Mouse (Mus musculus) midbrain, embryonic 11.5 days (tissue): ENCODE results near the gene Wdr11. TPM values are rescaled to one million over a fixed set of nuclear protein-coding genes. Genes with fewer than 3 reads are reported as not detected.

Experiments
- ATAC-seq: fragments of 200-750 bp; cut with Nextera tagmentation; 2 replicates; pipeline ENCODE4 v1.8.0; 2017; ENCODE audit warnings: moderate TSS enrichment, moderate library complexity; ENCODE audit not compliant: low FRiP score
- DNase-seq: peaks from one replicate; pipeline ENCODE4 v3.0.0; 2015; ENCODE audit warnings: low spot score; ENCODE audit errors: missing footprints
- H3K27ac ChIP-seq: fragments of 300-500 bp; sonication (generic); 2 replicates; pipeline ENCODE4 v1.5.1; 2014; ENCODE audit warnings: low read depth, low read length
- H3K27me3 ChIP-seq: fragments of 300-500 bp; sonication (generic); 2 replicates; pipeline ENCODE4 v1.6.1; 2014; ENCODE audit warnings: mild to moderate bottlenecking, low read length, moderate library complexity, mixed read lengths; ENCODE audit not compliant: control insufficient read depth, insufficient read depth
- H3K36me3 ChIP-seq: fragments of 300-500 bp; sonication (generic); 2 replicates; pipeline ENCODE4 v1.6.1; 2014; ENCODE audit warnings: mild to moderate bottlenecking, low read length, moderate library complexity, mixed read lengths; ENCODE audit not compliant: control insufficient read depth, insufficient read depth
- H3K4me1 ChIP-seq: fragments of 300-500 bp; sonication (generic); 2 replicates; pipeline ENCODE4 v1.6.1; 2014; ENCODE audit warnings: low read length; ENCODE audit not compliant: control insufficient read depth, insufficient read depth
- H3K4me2 ChIP-seq: fragments of 300-500 bp; sonication (generic); 2 replicates; pipeline ENCODE4 v1.6.1; 2014; ENCODE audit warnings: mild to moderate bottlenecking, moderate library complexity
- H3K4me3 ChIP-seq: fragments of 300-500 bp; sonication (generic); 2 replicates; pipeline ENCODE4 v1.5.1; 2014; ENCODE audit warnings: low read depth, low read length
- H3K9ac ChIP-seq: fragments of 300-500 bp; sonication (generic); 2 replicates; pipeline ENCODE4 v1.6.1; 2014; ENCODE audit warnings: low read length
- H3K9me3 ChIP-seq: fragments of 300-500 bp; sonication (generic); 2 replicates; pipeline ENCODE4 v1.6.1; 2016; ENCODE audit warnings: low read length; ENCODE audit not compliant: control insufficient read depth
- WGBS: fragments of 180-500 bp; shearing (Covaris S2); extraction: QIAGEN DNeasy Blood & Tissue Kit; methylation state at CpG from one replicate; pipeline ENCODE4 v1.1.7; 2014; 5-methylcytosine and 5-hydroxymethylcytosine counted together
- polyA plus RNA-seq: library from polyadenylated mRNA; unstranded; fragments of >200 nt; fragmentation: Nextera tagmentation; extraction: Ambion mirVana; gene quantifications from 2 replicates; pipeline ENCODE4 v1.2.1, GENCODE M21; 2014

Gene Wdr11
- polyA plus RNA-seq, 1 experiment from 2014 or later, result 37.6 TPM

- Histone ChIP-seq H3K4me1 (peaks cover 14% of the 10 kb centered on the region), H3K27ac (no peak overlapping the region), H3K36me3 (no peaks in the 10 kb centered on the region)
Measured at GRCm38 (mm10) chr7:129660546-129660945, 68.9 kb downstream of the Wdr11 start.

GRCm38 (mm10) chr7:129662051-129662789, 70.6 kb downstream of the Wdr11 start:
- no peak overlapping the region for H3K9ac ChIP-seq
- no peak overlapping the region for H3K4me3 ChIP-seq
- ATAC-seq (no peak), DNase-seq (no peak)
- 67% methylated on average over 16 of the region's 16 CpGs for WGBS
- H3K9me3 ChIP-seq, result no peaks in the 10 kb centered on the region
- H3K27ac ChIP-seq, result no peak overlapping the region
- H3K27me3 ChIP-seq, result peaks cover 3% of the 10 kb centered on the region; the same call in 1 of the 2 replicates
- H3K36me3 ChIP-seq, result no peaks in the 10 kb centered on the region
- no peak overlapping the region for H3K4me2 ChIP-seq
- peaks cover 11% of the 10 kb centered on the region for H3K4me1 ChIP-seq

More at GRCm38 (mm10) chr7:129660546-129660945, 68.9 kb downstream of the Wdr11 start:
- DNase-seq (no peak), ATAC-seq (no peak)
- H3K4me3 ChIP-seq, result no peak overlapping the region
- H3K9me3 ChIP-seq, result no peaks in the 10 kb centered on the region
- WGBS, result 87% methylated on average over 9 of the region's 9 CpGs
- peaks cover 3% of the 10 kb centered on the region; the same call in 1 of the 2 replicates for H3K27me3 ChIP-seq
- H3K9ac ChIP-seq, result no peak overlapping the region
- no peak overlapping the region for H3K4me2 ChIP-seq

DNA sequence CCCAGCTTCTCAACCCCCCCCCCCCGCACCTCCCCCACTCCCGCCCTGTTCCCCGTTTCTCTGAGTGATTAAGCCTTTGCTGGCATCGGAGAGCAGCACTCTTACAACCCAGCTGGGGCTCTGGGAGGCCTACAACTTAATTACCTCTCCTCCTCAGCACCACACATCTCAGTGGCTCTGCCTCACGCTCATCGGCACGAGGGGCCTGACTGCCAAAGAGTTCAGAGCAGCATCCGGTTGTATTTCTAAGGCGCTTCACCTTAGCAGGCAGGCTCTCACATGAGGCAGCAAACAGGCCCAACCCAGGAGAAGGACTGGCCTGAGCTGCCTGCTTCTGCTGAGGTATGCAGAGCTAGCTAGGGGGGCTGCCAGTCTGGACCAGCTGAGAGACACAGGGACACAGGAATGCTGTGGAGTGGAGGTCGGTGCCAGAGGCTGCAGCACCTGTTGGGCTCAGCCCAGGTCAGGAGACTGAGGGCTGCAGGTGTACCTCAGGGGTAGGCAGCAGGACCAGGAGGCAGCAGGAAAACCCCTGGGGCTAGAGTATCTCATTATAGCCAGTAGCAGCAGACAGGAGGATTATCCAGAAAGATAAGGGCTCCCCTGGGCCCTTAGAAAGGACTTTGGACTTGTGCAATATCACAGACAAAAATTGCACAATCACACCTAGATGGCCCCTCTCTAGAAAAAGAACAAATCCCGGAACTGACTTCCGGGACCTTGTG, 72.3 kb downstream of the Wdr11 start:
- Histone ChIP-seq H3K9ac (no peak overlapping the region), H3K4me3 (no peak overlapping the region), H3K9me3 (no peaks in the 10 kb centered on the region), H3K27ac (no peak overlapping the region), H3K27me3 (peaks cover 3% of the 10 kb centered on the region; the same call in 1 of the 2 replicates), H3K4me2 (no peak overlapping the region), H3K4me1 (peaks cover 9% of the 10 kb centered on the region), H3K36me3 (no peaks in the 10 kb centered on the region)
- WGBS, result 20% methylated on average over 12 of the region's 12 CpGs
- DNase-seq (no peak), ATAC-seq (0 out of 2 replicates have a peak, but pooled peaks have one; percentile 22)

- Histone ChIP-seq H3K4me3 (no peak overlapping the region), H3K9me3 (no peaks in the 10 kb centered on the region), H3K27me3 (peaks cover 3% of the 10 kb centered on the region; the same call in 1 of the 2 replicates), H3K4me2 (no peak overlapping the region), H3K4me1 (peaks cover 9% of the 10 kb centered on the region), H3K36me3 (no peaks in the 10 kb centered on the region), H3K9ac (no peak overlapping the region), H3K27ac (no peak overlapping the region)
- ATAC-seq (no peak), DNase-seq (no peak)
- WGBS, result 81% methylated on average over 3 of the region's 3 CpGs
Measured at GRCm38 (mm10) chr7:129665411-129665810, 73.7 kb downstream of the Wdr11 start.

DNA sequence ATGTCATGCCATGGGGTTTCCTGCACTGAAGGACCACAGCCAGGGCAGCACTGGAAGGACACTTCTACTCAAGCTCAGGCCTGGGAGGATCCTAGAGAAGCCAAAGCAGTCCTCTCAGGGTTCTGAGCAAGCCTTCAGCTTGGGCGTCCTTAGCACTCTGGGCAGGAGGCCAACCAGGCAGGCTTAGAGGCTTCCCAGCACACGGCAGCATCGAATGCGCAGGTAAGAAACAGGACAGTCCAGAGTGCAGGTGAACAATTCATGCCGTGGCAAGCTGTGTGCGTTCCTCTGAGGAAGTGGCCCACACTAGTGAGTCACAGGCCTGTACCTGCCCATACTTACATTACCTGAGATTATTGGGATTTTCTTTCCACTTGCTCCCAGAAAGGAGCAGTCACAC, 74.3 kb downstream of the Wdr11 start:
- Histone ChIP-seq H3K27me3 (peaks cover 3% of the 10 kb centered on the region; the same call in 1 of the 2 replicates), H3K27ac (no peak overlapping the region), H3K4me2 (no peak overlapping the region), H3K4me3 (no peak overlapping the region), H3K9ac (no peak overlapping the region), H3K36me3 (no peaks in the 10 kb centered on the region), H3K9me3 (no peaks in the 10 kb centered on the region), H3K4me1 (peaks cover 9% of the 10 kb centered on the region)
- ATAC-seq (no peak), DNase-seq (no peak)
- 95% methylated on average over 6 of the region's 6 CpGs for WGBS

- 82% methylated on average over 2 of the region's 2 CpGs for whole genome bisulfite sequencing
- H3K9me3 ChIP-seq, result no peaks in the 10 kb centered on the region
- H3K27me3 ChIP-seq, result peaks cover 3% of the 10 kb centered on the region; the same call in 1 of the 2 replicates
- no peak overlapping the region for H3K9ac ChIP-seq
- ATAC-seq (no peak), DNase-seq (no peak)
- H3K4me3 ChIP-seq, result no peak overlapping the region
- H3K4me1 ChIP-seq, result peaks cover 9% of the 10 kb centered on the region
- no peaks in the 10 kb centered on the region for H3K36me3 ChIP-seq
- H3K4me2 ChIP-seq, result no peak overlapping the region
- no peak overlapping the region for H3K27ac ChIP-seq
Measured at GRCm38 (mm10) chr7:129666526-129666925, 74.9 kb downstream of the Wdr11 start.

DNA sequence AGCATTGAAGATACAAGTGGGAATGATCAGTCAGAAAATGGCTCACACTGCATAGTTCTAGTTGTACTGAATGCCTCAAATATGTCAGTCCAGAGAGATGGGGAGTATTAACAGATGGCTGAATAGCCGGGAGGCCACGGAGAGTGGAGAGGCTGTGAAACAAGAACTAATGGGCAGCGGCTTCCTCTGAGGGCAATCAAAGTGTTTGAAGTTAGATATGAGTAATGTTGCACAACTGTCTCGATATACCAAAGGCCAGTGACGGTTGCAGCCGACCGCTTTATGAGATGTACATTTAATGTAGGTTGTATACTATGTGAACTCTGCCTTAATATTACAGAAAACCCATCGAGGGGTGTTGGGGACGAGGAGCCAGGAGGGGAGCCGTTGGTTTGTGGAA, 78.6 kb downstream of the Wdr11 start:
- Histone ChIP-seq H3K4me1 (peaks cover 7% of the 10 kb centered on the region), H3K27me3 (no peaks in the 10 kb centered on the region), H3K9ac (no peak overlapping the region), H3K4me3 (no peak overlapping the region), H3K36me3 (no peaks in the 10 kb centered on the region), H3K27ac (no peak overlapping the region), H3K9me3 (no peaks in the 10 kb centered on the region), H3K4me2 (no peak overlapping the region)
- 94% methylated on average over 10 of the region's 10 CpGs for WGBS
- ATAC-seq (no peak), DNase-seq (no peak)

DNA sequence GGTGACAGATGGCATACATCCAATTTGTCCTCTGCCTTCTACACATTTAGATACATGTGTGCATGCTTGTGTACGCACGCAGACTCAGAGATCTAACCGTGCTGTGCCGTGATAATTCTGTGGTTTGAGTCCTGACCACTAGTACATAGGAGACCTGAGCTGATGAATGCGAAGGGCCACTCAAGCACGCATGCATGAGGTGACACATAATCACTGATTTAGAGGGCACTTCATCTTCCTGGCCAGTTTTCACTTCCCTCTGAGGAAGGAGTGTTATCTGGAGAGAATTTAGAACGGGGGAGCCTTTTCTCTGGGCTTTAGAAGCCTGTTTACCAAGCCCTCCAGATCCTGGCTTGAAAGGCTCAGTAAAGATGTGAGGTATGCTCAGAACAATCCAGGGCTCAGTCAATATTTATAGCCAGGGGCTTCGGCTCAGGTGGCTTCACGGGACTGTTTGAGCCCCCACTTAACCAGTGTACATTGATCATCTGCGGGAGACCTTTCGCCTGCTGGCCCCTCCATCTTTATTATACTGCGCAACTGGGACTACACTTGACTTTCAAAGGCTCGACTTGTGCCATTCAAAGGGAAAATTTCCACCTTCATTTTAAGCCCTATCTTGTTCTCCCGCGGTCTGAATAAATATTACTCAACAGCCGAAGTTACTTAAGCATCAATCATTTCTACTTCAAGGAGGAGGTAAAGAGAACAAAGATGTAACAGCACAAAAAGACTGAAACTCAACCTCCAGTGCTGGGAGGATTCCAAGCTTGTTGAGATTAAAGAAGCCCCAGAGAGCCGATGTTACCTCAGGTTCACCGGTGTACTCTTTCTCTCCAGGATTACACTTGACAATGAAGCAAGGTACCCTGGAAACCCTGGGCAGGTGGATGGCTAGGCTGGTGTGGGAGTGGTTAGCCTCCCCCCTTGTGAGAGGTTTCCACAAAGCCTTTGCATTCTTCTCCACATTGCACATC, 80.3 kb downstream of the Wdr11 start:
- no peak overlapping the region for H3K27ac ChIP-seq
- DNase-seq, result no peak
- H3K4me2 ChIP-seq, result no peak overlapping the region
- no peaks in the 10 kb centered on the region for H3K36me3 ChIP-seq
- H3K9ac ChIP-seq, result no peak overlapping the region
- no peaks in the 10 kb centered on the region for H3K27me3 ChIP-seq
- H3K9me3 ChIP-seq, result no peaks in the 10 kb centered on the region
- no peak overlapping the region for H3K4me3 ChIP-seq
- WGBS, result 86% methylated on average over 18 of the region's 18 CpGs
- ATAC-seq, result no peak
- peaks cover 7% of the 10 kb centered on the region for H3K4me1 ChIP-seq
